Mouse (Mus musculus): ENCODE measurements around the gene Duox2. TPM values are rescaled to one million over a fixed set of nuclear protein-coding genes. Genes with fewer than 3 reads are reported as not detected.
A peak's percentile ranks its signal among the peaks of the same experiment; 100 is the strongest.
"Not testable (repeated sequence)": the region's sequence is repeated elsewhere in the genome, so short reads cannot be mapped to it uniquely, and the experiment has no call there.

The Duox2 gene
- polyA plus RNA-seq (2016; fragmentation: Nextera tagmentation; extraction: Ambion mirVana): not detected in 2 replicates

DNA sequence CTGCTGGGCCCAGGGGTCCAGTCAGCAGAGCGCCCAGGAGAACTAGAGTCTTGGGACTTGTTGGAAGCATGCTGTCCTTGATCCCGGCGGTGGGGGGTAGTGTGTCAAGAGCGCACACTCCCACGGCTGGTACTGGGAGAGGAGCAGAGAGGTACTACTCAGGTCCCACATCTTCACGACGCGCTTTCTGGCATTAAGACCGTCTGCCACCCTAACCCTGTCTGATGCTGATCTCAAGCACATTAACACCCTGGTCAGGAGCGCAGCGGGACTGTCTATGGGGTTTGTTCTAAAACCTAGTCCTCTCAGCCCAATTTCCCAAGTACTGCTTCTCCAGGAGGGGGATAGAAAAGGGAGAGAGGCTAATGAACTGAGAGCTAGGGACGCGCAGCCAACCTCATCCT is at the start of gene Duox2:
Gene Duox2, minus strand, starts transcription at position 354 of the 404 bp plus-strand sequence.
- 1% methylated on average over 13 of the region's 13 CpGs for WGBS
- Histone ChIP-seq H3K9me3 (no peaks in the 10 kb centered on the region), H3K27ac (no peak within 1 kb of the TSS), H3K4me3 (peak within 1 kb of the TSS; percentile 45), H3K36me3 (no peaks in the 10 kb centered on the region), H3K4me1 (replicated peaks) (peaks cover 45% of the 10 kb centered on the region), H3K27me3 (ENCODE audit: insufficient read depth, poor library complexity, severe bottlenecking) (peaks cover 100% of the 10 kb centered on the region)
- peak; percentile 47 for DNase-seq (ENCODE audit: low spot score)

DNA sequence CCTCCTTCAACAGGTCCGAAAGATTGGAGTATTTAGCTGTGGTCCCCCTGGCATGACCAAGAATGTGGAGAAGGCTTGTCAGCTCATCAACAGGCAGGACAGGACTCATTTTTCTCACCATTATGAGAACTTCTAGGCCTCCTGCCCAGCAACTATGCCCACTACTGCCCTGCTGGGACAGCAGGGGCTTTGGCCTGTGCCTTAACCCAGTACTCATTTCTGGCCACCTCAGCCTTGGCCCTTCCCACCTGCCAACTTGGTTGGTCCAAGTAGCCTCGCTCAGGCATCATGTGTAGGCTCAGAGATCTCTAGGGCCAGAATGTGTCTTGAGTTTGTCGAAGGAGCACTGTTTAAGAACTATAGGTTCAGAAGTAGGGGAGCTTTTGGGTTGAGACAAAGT is 49.0 kb upstream of the Duox2 start:
- no peaks in the 10 kb centered on the region for H3K9me3 ChIP-seq
- no peak overlapping the region for H3K27ac ChIP-seq
- H3K4me1 ChIP-seq (replicated peaks): peaks cover 39% of the 10 kb centered on the region
- peaks cover 17% of the 10 kb centered on the region for H3K36me3 ChIP-seq
- DNase-seq (ENCODE audit: low spot score): no peak
- H3K27me3 ChIP-seq (ENCODE audit: insufficient read depth, poor library complexity, severe bottlenecking): no peaks in the 10 kb centered on the region
- H3K4me3 ChIP-seq: no peak overlapping the region
- WGBS: 90% methylated on average over 3 of the region's 3 CpGs

DNA sequence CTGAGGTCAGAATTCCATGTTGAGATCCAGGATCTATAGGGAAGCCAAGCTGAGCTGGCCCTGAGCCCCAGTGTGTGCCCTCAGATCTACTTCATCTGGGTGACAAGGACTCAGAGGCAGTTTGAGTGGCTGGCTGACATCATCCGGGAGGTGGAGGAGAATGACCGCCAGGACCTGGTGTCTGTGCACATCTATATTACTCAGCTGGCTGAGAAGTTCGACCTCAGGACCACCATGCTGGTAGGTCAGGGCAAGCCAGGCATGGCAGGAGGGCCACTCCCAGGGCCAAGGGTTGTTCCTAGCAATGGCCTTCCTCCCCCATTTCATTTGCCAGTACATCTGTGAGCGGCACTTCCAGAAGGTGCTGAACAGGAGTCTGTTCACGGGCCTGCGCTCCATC is 47.9 kb upstream of the Duox2 start:
- H3K4me1 ChIP-seq (replicated peaks): peaks cover 28% of the 10 kb centered on the region
- not testable (repeated sequence) for H3K36me3 ChIP-seq; H3K4me3 ChIP-seq; H3K27me3 ChIP-seq (ENCODE audit: insufficient read depth, poor library complexity, severe bottlenecking); H3K27ac ChIP-seq; H3K9me3 ChIP-seq; DNase-seq (ENCODE audit: low spot score)
- WGBS: 90% methylated on average over 6 of the region's 6 CpGs

DNA sequence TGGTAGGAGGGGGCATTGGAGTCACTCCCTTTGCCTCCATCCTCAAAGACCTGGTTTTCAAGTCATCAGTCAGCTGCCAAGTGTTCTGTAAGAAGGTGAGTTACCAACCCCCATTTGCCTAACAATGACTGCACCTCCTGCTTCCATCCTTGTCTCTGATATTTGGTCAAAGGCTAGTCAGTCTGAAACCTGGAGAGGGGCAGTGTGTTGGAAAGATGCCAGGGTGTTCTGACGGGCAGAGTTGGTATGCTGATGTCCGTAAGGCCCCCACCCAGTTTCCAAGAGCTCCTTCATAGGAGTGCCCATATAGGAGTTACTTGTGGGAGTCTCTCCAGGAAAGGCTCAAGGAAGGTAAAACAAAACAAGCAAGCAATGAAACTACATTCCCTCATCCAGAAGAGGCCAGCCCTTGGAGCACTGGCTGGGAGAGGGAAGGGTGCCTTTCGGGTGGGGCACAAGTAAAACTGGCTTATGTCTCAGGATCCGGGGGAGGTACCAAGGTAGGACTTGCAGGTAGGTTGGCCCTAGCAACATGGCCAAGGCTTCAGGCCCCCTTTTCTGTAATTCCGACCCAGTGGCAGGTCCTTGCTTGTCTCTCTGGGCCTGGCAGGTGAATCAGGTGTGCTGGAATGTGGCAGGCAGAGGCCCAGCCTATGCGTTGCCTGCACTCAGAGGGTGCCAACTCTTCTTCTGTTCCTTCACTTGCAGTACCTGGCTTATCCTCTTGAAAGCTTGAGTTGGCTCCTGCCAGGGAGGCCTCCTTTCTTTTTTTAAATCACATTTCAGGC is 47.1 kb upstream of the Duox2 start:
- DNase-seq (ENCODE audit: low spot score): no peak
- Histone ChIP-seq H3K4me1 (replicated peaks) (peaks cover 25% of the 10 kb centered on the region), H3K36me3 (peaks cover 6% of the 10 kb centered on the region; the same call in 1 of the 2 replicates), H3K9me3 (no peaks in the 10 kb centered on the region), H3K4me3 (no peak overlapping the region), H3K27me3 (ENCODE audit: insufficient read depth, poor library complexity, severe bottlenecking) (no peaks in the 10 kb centered on the region), H3K27ac (no peak overlapping the region)
- 86% methylated on average over 6 of the region's 6 CpGs for WGBS

DNA sequence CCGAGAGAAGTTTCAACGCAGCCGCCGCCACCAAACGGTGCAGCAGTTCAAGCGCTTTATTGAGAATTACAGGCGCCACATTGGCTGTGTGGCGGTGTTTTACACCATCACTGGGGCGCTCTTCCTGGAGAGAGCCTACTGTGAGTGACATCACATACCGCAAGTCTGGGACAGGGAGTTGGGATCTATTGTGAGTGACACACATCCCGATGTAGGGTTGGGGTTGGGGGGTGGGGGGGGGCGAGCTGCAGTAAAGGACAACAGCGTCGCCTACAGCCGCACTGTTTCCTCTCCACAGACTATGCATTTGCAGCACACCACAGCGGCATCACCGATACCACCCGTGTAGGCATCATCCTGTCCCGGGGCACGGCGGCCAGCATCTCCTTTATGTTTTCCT is 39.0 kb upstream of the Duox2 start:
- peaks cover 6% of the 10 kb centered on the region; the same call in 1 of the 2 replicates for H3K27me3 ChIP-seq (ENCODE audit: insufficient read depth, poor library complexity, severe bottlenecking)
- peak overlapping the region; percentile 26 for H3K4me3 ChIP-seq
- no peaks in the 10 kb centered on the region for H3K4me1 ChIP-seq (replicated peaks)
- H3K27ac ChIP-seq: no peak overlapping the region
- no peak for DNase-seq (ENCODE audit: low spot score)
- H3K36me3 ChIP-seq: no peaks in the 10 kb centered on the region
- H3K9me3 ChIP-seq: no peaks in the 10 kb centered on the region
- WGBS: 62% methylated on average over 21 of the region's 21 CpGs

DNA sequence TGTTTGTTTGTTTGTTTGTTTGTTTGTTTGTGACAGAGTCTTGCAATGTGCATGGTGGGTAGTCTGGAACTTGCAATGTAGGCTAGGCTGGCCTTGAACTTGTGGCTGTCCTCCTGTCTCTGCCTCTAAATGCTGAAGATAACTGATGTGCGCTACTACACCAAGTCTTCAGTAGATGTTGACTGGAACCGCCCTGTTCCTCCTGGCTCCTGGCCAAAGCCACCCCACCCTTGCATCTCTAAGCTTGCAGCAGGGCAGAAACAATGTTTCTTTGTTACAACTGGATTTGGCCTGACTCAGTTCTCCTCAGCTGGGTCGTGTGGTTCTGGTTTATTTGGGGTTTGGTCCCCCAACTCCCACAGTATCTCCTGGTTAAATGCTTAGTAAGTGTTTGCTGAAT is 35.9 kb upstream of the Duox2 start:
- Histone ChIP-seq H3K27me3 (ENCODE audit: insufficient read depth, poor library complexity, severe bottlenecking) (peaks cover 6% of the 10 kb centered on the region; the same call in 1 of the 2 replicates), H3K27ac (no peak overlapping the region), H3K36me3 (no peaks in the 10 kb centered on the region), H3K4me1 (replicated peaks) (no peaks in the 10 kb centered on the region), H3K4me3 (no peak overlapping the region), H3K9me3 (no peaks in the 10 kb centered on the region)
- DNase-seq (ENCODE audit: low spot score): no peak
- 86% methylated on average over 3 of the region's 3 CpGs for WGBS

DNA sequence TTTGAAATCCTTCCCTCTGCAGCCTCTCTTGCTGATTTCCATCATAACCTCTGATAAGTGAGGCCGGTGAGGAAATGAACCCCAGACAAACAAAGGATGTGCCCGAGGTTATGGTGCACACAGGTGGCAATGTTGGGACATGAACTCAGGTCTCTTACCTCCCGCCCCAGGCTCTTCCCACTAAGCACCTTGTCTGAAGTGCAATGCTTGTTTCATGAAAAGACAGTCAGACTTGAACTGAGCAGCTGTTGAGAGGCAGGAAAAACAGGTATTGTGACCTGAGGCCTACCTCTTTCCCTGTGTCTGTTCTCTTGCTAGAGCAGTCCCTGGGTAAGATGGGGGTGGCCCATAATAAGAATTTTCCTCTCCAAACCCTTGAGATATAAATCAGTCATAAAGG is 34.0 kb upstream of the Duox2 start:
- no peaks in the 10 kb centered on the region for H3K4me1 ChIP-seq (replicated peaks)
- 81% methylated on average over 3 of the region's 3 CpGs for WGBS
- DNase-seq (ENCODE audit: low spot score): no peak
- H3K9me3 ChIP-seq: no peaks in the 10 kb centered on the region
- no peak overlapping the region for H3K4me3 ChIP-seq
- H3K27me3 ChIP-seq (ENCODE audit: insufficient read depth, poor library complexity, severe bottlenecking): 0 out of 2 replicates have a peak, but pooled peaks cover 6% of the 10 kb centered on the region
- no peaks in the 10 kb centered on the region for H3K36me3 ChIP-seq
- H3K27ac ChIP-seq: no peak overlapping the region

DNA sequence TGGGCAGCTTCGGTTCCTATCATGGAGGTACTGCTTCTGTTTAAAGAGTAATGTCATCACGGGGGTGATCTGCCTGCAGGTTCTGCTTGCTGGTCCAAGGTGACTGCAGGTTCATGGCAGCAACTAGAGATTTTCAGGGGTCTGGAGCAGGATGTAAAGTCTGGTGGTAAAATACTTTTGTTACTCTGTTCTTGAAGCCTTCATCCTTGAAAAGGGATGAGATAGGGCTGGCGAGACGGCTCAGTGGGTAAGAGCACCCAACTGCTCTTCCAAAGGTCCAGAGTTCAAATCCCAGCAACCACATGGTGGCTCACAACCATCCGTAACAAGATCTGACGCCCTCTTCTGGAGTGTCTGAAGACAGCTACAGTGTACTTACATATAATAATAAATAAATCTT is 32.1 kb upstream of the Duox2 start:
- DNase-seq (ENCODE audit: low spot score); H3K27ac ChIP-seq; H3K36me3 ChIP-seq; H3K9me3 ChIP-seq; H3K4me3 ChIP-seq; H3K4me1 ChIP-seq (replicated peaks); H3K27me3 ChIP-seq (ENCODE audit: insufficient read depth, poor library complexity, severe bottlenecking): not testable (repeated sequence)
- WGBS: 85% methylated on average over 6 of the region's 6 CpGs

DNA sequence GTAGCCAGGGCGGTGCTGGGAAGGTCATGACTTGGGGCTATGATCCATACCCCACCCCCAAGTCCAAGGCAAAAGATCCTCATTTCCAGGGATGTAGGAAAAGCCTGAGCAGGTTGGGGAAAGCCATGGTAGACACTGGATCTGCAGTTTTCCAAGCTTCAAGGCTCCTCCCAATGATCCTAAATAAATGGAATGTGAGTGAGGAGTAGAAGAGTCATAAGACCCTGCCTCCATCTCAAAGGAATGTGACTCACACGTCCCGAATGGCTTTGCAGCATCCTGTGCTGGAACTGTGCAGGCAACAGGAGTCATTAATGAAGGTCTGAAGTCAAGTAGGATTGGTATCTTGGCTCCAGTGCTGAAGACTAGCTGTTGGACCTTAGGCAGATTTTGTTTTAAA is 29.7 kb upstream of the Duox2 start:
- no peak for DNase-seq (ENCODE audit: low spot score)
- Histone ChIP-seq H3K9me3 (no peaks in the 10 kb centered on the region), H3K27me3 (ENCODE audit: insufficient read depth, poor library complexity, severe bottlenecking) (no peaks in the 10 kb centered on the region), H3K27ac (no peak overlapping the region), H3K36me3 (no peaks in the 10 kb centered on the region), H3K4me1 (replicated peaks) (no peaks in the 10 kb centered on the region), H3K4me3 (no peak overlapping the region)
- 71% methylated on average over 3 of the region's 3 CpGs for WGBS

DNA sequence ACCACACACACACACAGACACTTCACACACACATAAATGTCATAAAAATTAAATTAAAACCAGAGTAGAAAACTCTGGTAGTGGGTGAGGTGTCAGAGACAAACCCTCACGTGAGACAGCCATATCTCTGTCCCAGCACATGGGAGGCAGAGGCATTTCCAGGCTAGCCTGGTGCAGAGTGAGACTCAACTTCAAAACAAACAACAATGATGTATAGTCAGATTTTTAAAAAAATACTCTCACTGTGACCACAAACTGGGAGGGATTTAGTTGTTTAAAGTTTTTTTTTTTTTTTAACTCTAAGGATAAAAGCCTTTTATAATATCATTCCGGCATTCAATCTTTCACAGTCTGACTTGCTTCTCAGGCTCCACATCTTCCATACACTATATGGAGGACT is 27.1 kb upstream of the Duox2 start:
- DNase-seq (ENCODE audit: low spot score): no peak
- Histone ChIP-seq H3K9me3 (no peaks in the 10 kb centered on the region), H3K27ac (no peak overlapping the region), H3K4me1 (replicated peaks) (no peaks in the 10 kb centered on the region), H3K36me3 (no peaks in the 10 kb centered on the region), H3K4me3 (no peak overlapping the region), H3K27me3 (ENCODE audit: insufficient read depth, poor library complexity, severe bottlenecking) (no peaks in the 10 kb centered on the region)
- 75% methylated on average over 2 of the region's 2 CpGs for WGBS

DNA sequence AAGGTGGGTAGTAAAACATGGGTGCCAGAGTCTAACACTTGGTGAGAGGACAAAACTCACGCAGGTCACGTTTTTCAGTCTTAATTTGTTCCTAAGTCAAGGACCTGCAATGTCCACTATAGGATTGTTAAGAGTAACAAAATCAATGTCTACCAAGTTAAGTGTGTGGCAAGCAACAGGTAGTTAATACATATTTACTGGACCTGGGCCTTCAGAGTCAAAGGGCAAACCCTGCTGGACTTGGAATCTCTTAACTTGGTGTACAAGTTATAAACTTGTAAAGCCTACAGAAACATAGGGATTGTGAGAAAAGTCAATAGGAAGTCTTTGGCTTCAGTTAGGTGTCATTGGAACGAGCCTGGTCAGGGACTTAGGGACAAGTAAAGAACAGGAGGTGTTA is 26.3 kb upstream of the Duox2 start:
- no peaks in the 10 kb centered on the region for H3K9me3 ChIP-seq
- no peaks in the 10 kb centered on the region for H3K4me1 ChIP-seq (replicated peaks)
- no peak for DNase-seq (ENCODE audit: low spot score)
- no peak overlapping the region for H3K27ac ChIP-seq
- no peaks in the 10 kb centered on the region for H3K27me3 ChIP-seq (ENCODE audit: insufficient read depth, poor library complexity, severe bottlenecking)
- H3K36me3 ChIP-seq: no peaks in the 10 kb centered on the region
- no peak overlapping the region for H3K4me3 ChIP-seq
- 89% methylated on average over 3 of the region's 3 CpGs for WGBS

DNA sequence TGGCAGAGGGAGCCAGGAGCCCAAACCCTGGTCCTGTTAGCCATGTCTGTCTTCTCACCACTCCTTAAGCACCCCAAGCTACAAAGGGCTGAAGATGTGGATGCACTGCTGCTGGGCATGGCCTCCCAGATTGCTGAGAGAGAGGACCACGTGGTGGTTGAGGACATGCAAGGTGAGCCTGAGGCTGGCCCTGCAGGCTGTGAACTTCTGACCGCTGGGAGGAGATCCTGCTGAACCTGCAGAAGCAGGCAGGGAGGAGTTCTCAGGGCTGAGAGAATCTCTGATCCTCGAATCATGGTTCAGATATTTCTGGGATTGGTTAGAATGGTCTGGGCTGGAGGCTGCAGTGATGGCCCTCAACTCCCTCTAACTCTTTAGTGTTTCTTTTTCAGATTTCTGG is 25.7 kb upstream of the Duox2 start:
- H3K36me3 ChIP-seq: no peaks in the 10 kb centered on the region
- WGBS: 54% methylated on average over 3 of the region's 3 CpGs

DNA sequence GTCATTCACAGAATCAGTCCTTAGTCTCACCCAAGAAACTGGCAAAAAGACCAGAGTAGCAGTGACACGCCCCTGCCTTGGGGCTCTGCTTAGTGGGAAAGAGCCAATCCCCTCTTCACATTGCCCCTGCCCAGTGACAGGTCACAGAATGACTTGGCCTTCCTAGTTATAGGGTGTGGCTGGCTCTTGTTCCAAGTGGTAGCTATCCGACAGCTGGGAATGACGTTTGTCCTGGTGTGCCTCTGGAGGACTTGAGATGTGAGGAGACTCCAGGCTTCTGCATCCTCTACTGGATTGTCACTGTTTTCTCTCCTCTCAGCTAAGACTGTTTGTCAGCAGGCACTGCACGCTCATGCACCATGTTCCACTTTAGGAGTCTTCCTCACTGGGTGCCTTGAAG is 19.1 kb upstream of the Duox2 start:
- no peak overlapping the region for H3K4me3 ChIP-seq
- no peaks in the 10 kb centered on the region for H3K9me3 ChIP-seq
- no peaks in the 10 kb centered on the region for H3K36me3 ChIP-seq
- WGBS: 78% methylated on average over 4 of the region's 4 CpGs
- no peak overlapping the region for H3K27ac ChIP-seq
- DNase-seq (ENCODE audit: low spot score): no peak
- H3K27me3 ChIP-seq (ENCODE audit: insufficient read depth, poor library complexity, severe bottlenecking): peaks cover 57% of the 10 kb centered on the region
- H3K4me1 ChIP-seq (replicated peaks): peaks cover 12% of the 10 kb centered on the region

More for the DNA sequence above, 25.7 kb upstream of the Duox2 start:
- no peak overlapping the region for H3K27ac ChIP-seq
- H3K4me1 ChIP-seq (replicated peaks): no peaks in the 10 kb centered on the region
- H3K27me3 ChIP-seq (ENCODE audit: insufficient read depth, poor library complexity, severe bottlenecking): 0 out of 2 replicates have a peak, but pooled peaks cover 3% of the 10 kb centered on the region
- H3K9me3 ChIP-seq: no peaks in the 10 kb centered on the region
- no peak overlapping the region for H3K4me3 ChIP-seq
- no peak for DNase-seq (ENCODE audit: low spot score)
